Mouse (Mus musculus): ENCODE results near the gene Tdrd12. TPM values are rescaled to one million over a fixed set of nuclear protein-coding genes. Genes with fewer than 3 reads are reported as not detected.
"Not testable (repeated sequence)": the region's sequence is repeated elsewhere in the genome, so short reads cannot be mapped to it uniquely, and the experiment has no call there.

The Tdrd12 gene
- 0.03 and 0.07 TPM in 2 replicates for polyA plus RNA-seq (2012; rRNA removed)

DNA sequence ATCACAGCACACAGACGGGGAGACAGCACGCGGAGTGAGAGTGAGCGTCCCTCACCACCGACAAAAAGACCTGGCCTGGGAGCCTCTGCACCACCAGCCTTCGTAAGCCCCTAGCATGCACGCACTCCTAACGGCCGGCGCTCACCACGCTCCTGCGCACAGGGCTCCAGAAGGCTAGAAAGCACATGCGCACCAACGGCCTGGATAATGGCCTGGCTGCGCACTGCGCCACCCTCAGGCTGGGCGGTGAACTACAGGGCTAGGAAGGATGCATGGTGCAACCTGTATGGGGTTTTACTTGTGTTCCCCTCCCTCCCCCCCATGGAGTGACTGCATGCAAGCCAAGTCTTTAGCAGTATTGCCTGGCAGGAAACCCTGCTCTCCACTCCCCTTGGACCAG lies at the start of gene Tdrd12:
Gene Tdrd12, minus strand, starts transcription at position 184 of the 400 bp plus-strand sequence.
- DNase-seq (ENCODE audit: low spot score), result no peak

DNA sequence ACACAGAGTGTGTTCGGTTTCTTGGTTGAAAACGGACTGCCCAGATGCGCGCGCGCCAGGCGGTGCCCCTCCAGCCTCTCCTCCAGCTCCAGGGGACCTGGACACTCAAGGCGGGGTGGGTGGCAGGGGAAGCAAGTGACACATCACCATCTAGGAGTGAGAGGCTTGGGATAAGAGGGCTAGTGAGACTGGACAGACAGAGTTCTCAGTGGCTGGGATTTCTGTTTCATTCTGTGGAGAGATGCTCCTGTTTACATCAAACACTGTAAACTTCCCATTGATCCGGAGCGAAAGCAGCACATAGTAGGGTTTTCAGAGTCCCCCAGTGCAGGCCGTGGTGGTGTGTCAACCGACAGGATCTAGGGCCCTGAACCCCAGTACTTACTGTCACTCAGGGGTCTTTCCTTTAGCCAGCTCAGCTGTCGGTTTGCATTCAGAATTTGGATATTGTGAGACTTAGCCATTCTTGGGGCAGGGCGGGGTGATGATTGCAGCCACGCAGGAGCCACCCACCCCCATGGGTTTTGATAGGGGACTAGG lies 49.4 kb upstream of the Tdrd12 start:
- DNase-seq (ENCODE audit: low spot score), result no peak

DNA sequence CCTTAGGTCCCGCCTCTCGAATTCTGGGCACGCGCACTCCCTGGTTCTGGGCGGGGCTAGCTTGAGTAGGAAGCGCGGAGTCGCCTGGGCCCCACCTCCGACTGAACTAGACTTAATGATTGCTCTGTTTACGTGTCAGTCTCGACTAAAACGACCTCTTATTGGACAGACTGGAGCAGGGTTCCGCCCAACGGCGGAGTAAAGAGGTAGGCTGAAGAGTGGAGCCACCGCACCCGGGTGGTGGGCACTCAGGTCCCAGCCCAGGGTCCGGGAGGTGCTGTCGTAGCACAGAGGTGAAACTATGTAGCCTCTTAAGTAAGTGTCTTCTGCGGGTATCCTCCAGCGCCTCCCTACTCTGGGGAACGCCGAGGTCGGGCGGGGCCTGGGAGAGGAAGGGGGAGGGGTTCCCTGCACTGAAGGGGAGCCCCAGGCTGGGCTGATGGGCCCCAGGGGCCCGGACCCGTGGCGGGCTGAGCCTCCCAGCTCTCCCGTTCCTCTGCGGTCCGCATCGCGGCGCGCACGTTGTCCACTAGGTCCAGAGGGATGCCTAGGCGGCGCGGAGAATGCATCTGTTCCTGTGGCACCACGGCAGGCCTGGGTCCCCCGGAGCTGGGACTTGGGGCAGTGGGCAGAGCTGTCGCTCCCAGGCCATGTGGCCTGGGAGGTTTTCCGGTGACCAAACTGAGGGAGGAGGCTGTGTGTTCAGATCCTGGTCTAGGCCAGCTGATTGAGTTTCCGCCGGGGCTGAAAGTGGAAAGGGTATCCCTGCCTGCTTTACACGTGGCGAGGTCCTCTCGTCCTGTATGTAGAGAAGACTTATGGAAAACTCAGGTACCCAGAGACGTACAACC lies 48.7 kb upstream of the Tdrd12 start, which contains the start of gene Ankrd27:
Gene Ankrd27, plus strand, starts transcription at position 190 of the 851 bp plus-strand sequence.
- DNase-seq (ENCODE audit: low spot score), result peak; percentile 74

DNA sequence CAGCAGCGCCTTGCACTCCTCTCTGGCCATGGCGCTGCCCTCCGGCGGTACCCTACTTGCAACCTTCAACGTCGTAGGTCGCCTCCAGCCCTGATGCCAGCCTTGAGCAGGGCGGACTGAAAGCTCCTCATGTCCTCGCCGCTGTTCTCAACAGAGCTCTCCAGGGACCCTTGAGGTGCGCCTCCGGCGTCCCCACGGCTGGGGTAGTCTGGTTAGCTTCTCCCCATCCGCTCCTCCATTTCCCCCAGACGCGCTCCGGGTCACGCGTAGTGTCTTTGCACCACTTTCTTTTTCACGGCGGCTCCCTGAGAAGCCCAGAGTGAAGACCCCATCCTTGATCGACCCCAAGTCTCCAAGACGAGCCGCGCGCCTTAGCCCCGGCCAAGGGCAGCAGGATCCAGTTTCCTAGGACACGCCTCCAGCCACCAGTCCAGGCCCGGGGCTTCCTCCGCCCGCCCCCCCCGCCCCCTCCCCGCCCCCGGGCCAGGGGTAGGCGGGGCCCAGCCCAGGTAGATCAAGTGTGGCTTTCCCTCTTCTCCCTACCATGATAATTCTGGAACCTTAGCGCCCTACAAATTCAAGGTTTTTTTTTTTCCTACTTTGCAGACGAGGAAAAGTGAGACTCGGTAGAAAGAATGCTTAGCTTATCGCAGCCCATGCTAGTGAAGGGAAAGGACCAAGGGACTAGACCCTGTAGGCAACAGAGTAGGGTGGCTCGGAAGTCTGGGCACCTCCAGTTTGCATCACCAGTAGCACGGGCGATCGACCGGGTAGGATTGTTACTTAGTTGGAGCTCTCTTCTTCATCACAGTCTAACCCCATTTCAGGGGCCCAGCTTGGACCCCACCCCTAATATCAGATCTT lies 47.9 kb upstream of the Tdrd12 start, which contains the start of gene Rgs9bp:
Gene Rgs9bp, minus strand, starts transcription at position 392 of the 864 bp plus-strand sequence.
- peak; percentile 39 for DNase-seq (ENCODE audit: low spot score)

DNA sequence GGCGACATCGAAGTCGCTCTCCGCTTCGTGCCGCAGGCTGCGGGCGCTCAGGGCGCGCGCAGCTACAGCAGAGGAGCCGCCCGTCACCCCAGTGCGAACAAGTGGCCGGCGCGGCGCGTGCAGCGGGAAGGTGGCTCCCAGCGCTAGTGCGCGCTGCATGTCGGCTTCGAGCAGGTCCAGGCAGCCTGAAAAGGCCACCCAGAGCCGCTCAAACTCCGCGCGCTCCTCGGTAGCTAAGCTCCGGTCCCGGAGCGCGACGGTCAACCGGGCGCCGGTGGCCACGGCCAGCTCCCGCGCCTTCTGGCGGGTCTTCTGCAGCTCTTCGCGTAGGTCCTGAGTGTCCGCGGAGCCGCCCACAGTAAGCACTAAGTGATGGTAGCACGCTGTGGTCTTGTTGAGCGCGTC lies 47.2 kb upstream of the Tdrd12 start:
- peak; percentile 34 for DNase-seq (ENCODE audit: low spot score)

DNA sequence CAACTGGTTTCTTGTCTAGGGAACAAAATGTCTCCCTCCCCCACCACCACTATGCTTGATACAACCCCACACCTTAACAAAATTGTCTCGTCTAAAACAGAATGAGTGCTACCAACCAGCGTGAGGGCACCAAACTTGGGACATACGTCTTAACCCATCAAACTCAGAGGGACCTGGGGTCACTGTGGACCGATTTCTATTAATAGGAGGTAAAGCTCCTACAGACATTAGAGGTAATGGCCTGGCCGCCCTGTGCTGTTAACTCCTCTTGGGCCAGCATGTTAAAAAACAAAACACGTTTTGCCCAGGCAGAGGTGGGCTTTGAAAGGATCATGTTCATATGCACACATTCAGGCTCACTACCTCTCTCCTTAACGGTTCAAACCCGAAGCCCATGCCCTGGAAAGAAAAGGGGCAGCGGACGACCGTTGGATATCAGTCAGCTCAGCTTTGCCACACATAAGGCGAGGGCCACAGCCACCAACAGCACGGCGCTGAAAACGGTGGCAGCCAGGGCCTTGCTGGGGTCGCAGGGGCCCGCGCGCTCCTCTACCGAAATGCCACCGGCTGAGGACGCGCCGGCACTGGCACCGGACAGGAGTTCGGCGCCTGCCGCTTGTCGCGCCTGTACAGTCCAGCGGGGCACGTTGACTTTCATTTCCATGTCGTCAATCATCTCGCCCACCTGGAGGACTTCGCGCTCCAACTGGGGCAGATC lies 46.7 kb upstream of the Tdrd12 start:
- no peak for DNase-seq (ENCODE audit: low spot score)

DNA sequence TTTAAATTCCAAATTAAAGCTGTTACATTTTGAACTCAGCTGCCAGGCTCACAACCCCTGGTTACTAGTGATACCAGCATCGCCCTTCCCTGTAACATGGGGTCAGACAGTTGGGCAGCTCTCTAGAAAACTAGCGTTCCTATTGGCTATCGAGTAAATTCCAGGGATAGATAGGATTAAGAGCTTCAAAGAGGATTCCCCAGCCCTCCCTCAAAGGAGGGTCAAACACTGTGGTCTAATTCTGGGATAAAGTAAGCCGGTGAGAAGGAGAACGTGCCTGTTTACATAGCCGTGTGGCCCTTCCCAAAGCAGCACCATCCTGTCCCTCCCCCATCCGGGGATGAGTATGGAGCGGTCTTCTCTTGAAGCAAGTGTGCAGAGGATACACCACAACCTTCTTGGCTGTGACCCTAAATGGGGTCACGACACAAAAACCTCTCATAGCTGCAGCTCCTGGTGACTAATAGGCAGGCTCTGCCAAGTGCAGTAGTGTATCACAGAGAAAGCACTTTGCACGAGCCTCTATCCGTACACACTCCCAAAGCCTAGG lies 46.0 kb upstream of the Tdrd12 start:
- DNase-seq (ENCODE audit: low spot score), result no peak

DNA sequence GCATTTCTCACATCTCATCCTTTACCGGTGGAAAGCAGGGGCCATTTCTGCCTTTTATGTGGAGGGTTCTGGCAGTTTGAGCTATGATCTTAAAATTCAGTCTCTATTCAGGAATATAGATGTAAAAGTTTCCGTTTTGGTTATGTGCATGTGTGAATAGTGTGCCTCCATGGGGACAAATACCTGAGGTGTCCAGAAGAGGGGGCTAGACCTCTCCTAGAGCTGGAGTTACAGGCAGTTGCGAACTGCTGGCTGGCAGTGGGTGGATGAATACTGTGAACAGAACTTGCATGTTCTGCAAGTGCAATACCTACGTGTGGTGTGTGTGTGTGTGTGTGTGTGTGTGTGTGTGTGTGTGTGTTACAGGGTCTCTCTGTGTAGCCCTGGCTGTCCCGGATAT lies 45.2 kb upstream of the Tdrd12 start:
- DNase-seq (ENCODE audit: low spot score), result no peak

DNA sequence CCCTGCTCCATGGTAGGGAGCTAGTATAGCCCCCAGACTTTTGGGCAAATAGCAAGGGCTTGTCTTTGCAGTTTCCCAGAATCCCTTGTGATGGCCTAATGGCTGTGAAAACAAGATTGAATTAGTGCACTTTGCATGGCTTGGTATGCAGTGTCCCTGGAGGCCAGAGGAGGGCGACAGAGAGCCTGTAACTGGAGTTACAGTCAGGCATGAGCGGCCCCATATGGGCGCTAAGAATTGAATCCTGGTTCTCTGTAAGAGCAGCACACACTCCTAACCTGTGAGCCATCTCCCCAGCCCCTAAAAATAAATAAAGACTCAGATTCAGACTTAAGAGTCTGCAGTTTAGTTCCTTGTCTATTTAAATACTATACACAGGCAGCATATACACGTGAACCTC lies 42.3 kb upstream of the Tdrd12 start:
- DNase-seq (ENCODE audit: low spot score), result no peak

DNA sequence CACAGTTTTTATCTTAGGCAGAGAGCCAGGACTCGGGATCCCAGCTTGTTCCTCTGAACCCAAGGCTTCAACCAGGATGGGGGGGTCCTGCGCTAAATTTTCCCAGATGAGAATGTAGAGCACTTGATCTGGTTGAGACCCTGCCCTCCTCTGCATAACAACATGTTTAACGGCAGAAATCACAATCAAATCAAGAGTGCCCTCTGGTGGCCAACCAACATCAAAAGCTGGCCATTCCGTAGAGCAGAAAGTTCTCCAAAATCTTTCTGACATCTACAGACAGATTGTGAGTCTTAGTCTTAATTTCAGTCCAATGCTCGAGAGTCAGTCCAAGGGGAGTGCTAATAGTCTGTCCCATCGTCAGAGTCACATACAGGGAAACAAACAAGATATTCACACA lies 33.3 kb upstream of the Tdrd12 start:
- DNase-seq (ENCODE audit: low spot score), result not testable (repeated sequence)

DNA sequence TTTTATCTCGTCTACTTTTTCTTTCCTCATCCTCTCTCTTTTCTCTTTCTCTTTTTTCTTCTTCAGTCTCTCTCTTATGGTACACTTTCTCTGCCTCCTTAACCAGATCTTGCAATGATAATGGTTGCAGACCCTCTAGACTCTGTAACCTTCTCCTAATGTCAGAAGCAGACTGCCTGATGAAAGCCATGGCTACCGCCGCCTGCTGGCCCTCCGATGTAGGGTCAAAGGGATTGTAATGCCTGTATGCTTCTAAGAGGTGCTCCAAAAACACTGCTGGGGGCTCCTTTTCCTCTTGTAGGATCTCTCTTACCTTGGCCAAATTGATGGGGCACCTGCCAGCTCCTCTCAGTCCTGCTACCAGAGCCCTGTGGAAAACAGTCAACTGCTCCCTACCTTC lies 32.2 kb upstream of the Tdrd12 start:
- not testable (repeated sequence) for DNase-seq (ENCODE audit: low spot score)

DNA sequence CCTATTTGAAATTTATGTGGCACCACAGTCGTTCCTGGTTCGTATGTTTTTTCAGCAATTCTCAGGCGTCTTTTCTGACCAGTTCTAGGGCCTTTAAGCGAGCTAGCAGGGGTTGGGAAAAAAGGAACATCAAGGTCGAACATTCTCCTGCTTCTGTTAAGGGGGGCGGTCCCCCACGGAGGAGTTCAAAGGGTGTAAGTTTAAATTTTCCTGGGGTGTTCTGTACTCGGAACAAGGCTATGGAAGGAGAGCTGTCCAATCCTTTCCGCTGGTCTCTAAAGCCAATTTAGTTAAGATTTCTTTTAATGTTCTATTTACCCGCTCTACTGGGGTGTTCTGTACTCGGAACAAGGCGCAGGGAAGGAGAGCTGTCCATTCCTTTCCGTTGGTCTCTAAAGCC lies 28.4 kb upstream of the Tdrd12 start:
- DNase-seq (ENCODE audit: low spot score), result not testable (repeated sequence)

DNA sequence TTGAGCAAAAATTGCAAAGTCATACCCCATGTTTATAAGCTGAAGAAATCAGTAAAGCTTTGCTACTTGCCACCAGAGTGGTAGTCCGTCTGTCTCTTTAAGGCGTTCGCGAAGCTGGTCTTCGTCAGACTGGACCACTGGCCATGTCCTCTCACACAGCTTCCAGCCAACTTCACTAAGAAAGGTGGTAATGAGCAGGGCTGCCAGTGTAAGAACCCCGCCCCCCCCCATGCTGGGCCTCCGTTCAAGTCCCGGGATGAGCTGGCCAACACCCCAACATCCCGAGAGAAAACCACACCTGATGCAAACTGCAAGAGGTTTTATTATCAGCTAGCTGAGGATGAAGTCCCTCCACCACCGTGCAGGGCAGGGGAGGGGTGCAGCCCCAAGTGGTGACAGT lies 27.3 kb upstream of the Tdrd12 start:
- DNase-seq (ENCODE audit: low spot score), result not testable (repeated sequence)

DNA sequence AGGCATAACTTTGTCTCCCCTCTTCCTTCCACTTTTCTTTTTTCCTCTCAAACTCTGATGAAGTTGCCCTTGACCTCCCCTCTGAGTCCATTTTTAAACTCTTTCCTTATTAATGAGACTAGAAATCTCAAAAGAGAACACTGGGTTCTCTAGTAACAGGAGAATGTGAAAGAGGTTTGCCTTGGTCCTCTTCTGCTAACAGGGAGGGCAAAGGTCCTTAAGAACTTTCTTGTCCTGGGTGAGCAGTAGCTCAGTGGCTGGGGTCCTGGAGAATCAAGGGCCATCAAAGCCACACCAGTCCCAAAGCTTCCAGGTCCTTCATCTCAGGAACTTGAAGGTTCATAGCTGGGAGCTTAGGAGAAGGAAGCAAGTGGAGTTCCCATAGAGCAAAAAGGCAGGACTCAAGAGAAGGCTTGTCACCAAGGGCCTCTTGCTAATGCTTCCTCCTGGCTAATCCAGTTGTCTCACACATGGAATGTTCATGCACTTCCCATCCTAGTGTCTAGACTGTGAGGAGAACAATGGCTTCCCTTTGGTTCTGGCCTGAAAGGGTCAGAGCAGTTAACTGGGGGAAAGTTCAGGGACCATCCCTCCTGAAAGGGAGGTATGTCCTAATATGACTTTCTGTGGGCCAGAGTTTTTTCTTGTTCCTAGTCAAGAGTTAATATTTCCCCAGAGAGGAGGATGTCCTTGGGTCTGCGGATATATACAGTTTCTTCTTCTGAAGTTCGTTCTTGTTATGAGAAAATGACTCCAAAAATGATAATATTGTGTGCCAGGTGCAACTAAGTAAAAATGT lies 26.7 kb upstream of the Tdrd12 start:
- DNase-seq (ENCODE audit: low spot score), result no peak

DNA sequence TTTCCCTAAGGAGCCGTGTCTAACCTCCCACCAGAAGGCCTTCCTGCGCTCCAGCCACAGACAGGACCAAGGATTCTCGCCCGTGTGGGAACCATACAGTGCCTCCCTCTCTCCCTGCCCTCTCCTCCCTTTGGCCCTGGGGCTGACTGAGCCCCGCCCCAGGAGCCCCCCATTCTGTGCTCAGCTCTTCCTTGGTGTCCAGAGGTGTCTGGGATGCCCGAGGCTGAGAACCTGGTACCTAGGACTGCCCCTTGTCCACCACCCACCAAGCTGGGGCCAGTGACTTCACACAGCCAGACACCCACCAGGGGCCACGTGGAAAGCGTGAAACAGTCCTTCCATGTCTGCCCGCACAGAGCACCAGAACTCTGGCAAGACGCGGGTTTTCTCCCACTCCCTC lies 25.5 kb upstream of the Tdrd12 start:
- DNase-seq (ENCODE audit: low spot score), result no peak

DNA sequence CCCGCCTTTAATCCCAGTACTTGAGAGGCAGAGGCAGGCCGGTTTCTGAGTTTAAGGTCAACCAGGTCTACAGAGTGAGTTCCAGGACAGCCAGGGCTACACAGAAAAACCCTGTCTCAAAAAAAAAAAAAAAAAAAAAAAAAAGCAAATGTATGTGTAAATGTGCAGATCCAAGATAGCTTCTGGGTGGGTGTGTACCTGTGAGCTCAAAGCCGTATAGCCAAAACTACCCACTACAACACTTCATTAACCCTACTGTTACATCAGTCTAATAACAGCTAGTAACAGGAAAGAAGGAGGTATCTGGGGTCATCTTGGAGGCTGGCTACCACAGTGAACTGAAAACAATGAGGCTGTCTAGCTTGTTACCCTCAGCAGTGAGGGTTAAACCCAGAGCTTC lies 22.3 kb upstream of the Tdrd12 start:
- DNase-seq (ENCODE audit: low spot score), result no peak

DNA sequence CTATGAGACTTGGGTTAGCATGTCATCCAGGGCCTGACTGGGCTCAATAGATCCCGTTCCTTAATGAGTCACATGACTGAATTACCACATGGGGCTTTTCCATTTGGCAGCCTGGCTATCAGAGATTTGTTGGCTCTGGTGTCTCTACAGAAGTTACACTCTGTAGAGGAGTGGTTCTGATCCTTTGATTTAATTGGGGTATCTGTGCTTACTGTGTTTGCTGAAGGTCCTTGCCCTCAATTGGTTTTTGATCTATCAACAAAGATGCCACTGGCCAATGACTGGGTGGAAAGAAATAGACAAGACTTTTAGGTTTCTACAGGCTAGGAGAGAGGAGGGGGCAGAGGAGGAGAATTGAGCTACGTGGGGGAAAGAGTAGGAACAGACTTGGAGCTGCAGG lies 21.1 kb upstream of the Tdrd12 start:
- DNase-seq (ENCODE audit: low spot score), result no peak

DNA sequence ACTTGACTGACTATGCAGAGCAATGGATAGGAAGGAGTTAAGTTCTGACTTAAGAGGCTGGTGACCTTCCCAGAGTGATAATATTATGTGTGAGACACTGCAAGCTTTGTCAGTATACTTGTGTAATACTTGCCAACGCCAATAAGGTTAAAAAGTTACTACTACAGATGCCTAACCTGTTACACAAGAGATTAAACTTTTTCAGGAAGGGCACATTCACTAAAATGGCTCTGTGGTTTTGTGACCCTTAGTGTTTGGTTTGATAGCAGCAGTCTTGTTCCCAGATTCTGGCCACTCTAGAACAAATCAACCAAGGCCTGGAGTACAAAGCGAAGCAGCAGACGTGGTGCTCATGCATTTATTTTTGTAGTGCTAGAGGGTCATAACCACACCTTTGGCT lies 20.0 kb upstream of the Tdrd12 start:
- DNase-seq (ENCODE audit: low spot score), result no peak

DNA sequence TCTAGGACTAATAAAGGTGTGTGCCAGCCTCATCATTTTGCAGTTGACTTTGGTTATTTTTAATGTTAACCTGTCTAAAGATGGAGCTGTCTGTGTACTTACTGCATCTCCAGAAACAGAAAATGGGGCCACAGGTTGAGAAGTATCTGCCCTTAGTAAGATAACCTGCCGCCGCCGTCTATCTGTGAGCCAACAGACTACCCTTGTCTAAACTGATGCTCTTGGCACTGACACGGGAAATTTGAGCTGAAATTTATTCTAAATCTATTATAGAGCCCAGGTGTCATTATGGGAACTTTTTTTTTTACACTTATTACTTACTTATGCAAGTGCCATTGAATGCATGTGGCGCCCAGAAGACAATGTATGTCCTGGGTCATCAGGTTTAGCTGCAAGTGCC lies 19.4 kb upstream of the Tdrd12 start:
- DNase-seq (ENCODE audit: low spot score), result no peak

DNA sequence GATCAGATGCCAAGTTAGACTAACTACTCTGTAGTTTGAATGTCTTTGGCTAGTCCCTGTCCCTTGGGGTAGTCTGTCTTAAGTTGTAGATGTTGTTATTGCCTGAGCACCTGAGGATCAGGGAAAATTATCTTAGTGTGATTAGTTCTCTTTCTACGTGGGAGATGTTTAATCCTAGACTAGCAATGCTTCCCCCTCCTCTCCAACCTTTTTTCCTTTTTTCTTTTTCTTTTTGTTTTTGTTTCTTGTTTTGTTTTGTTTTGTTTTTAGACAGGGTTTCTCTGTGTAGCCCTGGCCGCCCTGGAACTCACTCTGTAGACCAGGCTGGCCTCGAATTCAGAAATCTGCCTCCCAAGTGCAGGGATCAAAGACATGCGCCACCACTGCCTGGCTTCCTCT lies 18.7 kb upstream of the Tdrd12 start, which contains the start of gene Nudt19:
Gene Nudt19, minus strand, starts transcription at position 100 of the 399 bp plus-strand sequence.
- DNase-seq (ENCODE audit: low spot score), result no peak

All from urinary bladder, adult 2 months (tissue).